Mouse (Mus musculus) right cerebral cortex, postnatal 25 days (tissue): ENCODE measurements around the gene Klhdc2.

Source experiments
- DNase-seq: peaks from one replicate; pipeline ENCODE4 v3.0.0; 2022

Klhdc2 gene

DNA sequence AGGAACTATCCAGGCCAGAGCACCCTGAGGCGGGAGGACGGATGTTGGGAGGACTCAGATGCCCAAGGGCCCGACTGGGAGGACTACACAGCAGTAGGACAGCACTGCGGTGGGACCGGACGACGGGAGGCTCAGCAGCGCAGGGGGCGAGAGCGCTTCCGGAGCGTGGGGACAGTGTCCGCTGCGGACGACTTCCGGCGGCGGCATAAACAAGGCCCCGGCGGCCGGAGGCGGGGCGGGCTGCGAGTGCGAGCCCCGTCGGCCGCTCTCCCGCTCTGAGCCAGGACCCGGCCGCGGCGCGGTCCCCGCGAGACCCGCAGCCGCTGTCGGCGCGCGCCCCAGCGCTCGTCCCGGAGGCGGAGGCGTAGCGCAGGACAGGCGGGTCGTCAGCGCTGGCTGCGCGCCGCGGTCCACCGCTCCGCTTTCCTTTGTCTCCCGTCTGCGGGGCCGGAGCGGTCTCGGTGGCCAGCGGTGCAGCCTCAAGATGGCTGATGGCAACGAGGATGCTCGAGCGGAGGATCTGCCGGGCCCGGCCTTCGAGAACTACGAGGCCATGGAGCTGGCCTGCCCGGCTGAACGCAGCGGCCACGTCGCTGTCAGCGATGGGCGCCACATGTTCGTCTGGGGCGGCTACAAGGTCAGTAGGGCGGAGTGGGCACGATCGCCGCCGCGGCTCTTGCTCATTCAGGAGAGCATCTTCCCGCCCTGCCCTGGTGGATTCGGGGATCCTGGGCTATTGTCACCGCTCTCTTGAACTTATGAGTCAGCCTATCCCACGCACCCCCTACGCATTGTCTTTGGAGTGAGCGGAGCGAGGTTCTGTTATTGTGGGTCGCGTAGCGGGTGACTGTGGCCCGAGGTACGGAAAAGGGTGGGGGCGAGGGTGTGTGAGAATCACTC, at the start of gene Klhdc2:
TSS of gene Klhdc2 (plus strand) at position 171 of the 900 bp plus-strand sequence.
- peak; percentile 90 for DNase-seq

- no peak for DNase-seq
Observed at GRCm38 (mm10) chr12:69249766-69250165, 46.7 kb upstream of the Klhdc2 start.

DNA sequence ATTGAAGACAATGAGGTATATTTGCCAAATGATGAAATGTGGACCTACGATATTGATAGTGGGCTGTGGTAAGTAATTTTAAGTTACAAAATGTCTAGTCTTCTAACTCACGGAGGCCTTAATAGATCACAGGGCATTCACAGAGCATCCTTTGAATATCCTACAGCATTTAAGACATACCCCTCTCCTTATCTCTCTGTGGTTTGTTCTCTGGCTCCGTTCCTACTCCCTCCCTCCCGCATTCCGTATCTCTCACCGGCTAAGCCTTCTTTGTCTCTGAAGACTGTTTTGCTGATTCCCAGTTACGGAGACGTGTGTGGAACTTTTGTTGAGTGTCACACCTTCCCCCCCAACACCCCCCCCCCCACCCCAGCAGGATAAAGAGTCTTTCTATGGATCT, 45.7 kb upstream of the Klhdc2 start:
- no peak for DNase-seq

DNA sequence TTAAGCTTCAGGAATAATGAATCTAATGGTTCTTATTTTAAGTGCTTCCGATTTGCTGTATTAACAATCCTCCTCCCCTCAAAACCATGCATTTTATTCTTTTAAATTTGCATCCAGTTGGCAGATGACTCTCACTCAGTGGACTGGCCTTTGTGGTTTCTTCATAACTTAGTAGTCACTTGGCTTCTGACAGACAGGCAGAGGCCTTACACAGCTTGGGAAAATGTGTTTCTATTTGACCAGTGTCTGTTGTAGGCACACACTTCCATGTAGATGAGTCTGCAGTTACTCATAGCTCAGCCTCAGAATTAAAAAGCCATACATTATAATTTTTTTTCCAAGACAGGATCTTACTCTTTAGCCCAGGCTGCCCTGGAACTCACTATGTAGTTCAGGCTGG, 42.7 kb upstream of the Klhdc2 start:
- DNase-seq = no peak

- no peak for DNase-seq
Observed at GRCm38 (mm10) chr12:69257836-69258235, 38.6 kb upstream of the Klhdc2 start.

- DNase-seq = no peak
Observed at GRCm38 (mm10) chr12:69262251-69262650, 34.2 kb upstream of the Klhdc2 start.

DNA sequence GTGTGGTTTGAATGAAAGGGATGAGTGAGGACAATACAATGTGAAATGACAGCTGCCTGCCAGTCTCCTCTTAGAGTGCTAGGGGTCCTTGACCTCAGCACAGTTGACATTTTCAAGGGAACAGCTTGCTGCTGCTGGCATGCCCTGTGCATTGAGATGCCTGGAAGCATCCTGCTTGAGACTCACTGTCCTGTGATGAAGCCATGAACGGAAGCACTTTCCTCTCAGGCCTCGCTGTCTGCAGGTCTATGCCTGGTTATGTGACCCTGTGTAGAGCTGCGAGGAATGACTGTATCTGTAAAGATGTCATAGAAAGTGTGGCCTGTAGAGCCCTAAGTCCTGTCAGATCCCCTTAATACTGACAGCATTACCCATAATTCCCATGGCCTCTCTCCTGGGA, 31.4 kb upstream of the Klhdc2 start:
- no peak for DNase-seq

- DNase-seq = no peak
Observed at GRCm38 (mm10) chr12:69267956-69268632, 28.4 kb upstream of the Klhdc2 start.

DNA sequence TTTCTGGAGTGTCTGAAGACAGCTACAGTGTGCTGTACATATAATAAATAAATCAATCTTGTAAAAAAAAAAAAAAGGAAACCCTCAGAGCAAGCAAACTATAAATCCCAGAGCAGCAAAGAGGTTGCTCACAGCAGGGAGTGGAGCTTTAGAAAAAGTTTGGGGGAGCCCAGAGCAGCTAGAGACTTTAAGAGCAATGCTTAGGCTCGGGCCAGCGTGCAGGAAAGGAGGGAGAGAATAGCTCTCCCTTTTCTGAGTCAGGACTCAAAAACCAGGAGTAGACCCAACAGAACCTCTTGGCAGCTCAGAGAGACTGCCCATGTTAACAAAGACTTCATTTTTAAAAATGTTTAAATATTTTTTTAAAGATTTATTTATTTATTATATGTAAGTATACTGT, 27.5 kb upstream of the Klhdc2 start:
- DNase-seq = no peak

DNA sequence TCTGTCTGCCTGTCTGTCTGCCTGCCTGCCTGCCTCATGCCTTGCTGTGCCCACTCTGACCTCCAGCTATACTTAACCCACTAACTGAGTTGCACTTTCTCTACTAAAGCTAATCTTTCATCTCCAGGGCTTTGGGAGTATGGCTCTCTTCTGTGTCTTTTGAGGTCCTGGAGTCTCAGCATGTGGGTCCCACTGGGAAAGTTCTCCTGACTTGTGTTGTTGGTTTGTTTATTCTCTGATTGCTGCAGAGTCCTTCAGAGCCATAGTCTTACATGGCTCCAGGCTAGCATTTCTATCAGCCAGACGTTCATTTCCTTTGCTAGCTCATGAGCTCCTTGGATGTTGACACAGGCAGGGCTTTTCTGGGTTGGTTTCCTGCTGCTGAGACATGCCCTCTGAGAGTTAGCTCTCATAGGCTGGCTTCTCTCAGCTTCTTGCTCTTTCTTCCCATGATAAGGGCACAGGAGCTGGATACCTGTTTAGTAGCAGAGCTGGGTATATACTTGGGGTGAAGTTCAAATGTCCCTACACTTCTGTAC, 16.5 kb upstream of the Klhdc2 start:
- DNase-seq = no peak

GRCm38 (mm10) chr12:69280915-69281314, 15.6 kb upstream of the Klhdc2 start:
- no peak for DNase-seq

DNA sequence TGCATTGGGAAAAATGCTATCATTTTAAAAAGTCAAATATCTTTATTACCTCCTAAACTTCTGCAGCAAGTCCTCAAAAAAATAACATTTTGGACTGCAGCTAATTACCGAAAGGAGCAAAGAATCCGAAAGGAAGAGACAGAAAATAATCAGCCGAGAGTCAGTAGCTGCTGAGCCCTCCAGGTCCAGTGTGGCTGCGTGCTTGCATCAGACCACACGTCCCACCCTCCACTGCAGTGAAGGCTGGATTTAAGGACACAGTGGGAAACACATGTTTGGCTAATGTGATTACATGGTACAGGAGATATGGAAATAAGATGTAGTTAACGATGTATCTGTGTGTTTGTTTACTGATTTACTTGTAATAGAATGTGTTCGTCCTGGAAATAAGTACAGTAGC, 13.3 kb upstream of the Klhdc2 start:
- DNase-seq = no peak

DNA sequence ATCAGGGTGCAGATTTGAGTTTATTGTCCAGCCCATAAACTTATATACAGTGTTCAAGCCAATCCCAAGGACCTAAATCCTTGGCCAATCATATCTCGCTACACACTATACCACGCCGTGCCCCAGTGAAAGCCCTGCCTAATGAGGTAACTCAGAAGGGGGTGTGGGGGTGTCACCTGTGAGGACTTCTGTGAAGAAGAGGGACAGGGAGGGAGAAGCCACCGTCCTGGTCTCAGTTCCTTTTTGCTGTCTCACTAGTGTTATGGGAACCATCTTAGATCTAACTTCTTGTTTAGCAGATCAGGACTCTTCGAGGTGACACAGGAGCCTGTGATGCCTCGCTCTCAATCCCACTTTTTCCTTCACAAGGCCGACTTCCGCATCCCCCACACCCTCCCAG, 8.9 kb upstream of the Klhdc2 start:
- DNase-seq = no peak

GRCm38 (mm10) chr12:69288699-69289098, 7.8 kb upstream of the Klhdc2 start:
- no peak for DNase-seq

GRCm38 (mm10) chr12:69292401-69292800, 4.1 kb upstream of the Klhdc2 start:
- DNase-seq = no peak

GRCm38 (mm10) chr12:69293815-69294214, 2.7 kb upstream of the Klhdc2 start:
- no peak for DNase-seq

DNA sequence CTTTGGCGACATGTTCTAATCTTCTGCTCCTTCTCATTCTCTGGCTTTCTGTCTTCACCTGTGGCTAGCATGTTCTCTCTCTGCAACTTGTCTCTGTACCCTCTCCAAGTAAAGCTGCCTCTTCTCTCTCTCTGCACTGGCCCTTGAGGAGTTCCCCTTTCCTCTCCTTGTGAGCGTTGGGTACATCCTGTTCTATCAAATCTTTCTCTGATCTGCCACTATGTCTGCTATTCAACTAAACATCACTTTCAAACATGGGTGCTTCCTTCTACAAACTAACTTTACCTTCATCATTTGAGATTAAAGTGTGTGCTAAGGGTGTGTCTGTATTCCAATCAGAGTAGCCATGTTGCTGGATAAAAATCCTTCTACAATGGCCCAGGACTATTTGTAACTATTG, 1.5 kb upstream of the Klhdc2 start:
- DNase-seq = no peak

- DNase-seq = no peak
Observed at GRCm38 (mm10) chr12:69295651-69296050, 830 bp upstream of the Klhdc2 start.

DNA sequence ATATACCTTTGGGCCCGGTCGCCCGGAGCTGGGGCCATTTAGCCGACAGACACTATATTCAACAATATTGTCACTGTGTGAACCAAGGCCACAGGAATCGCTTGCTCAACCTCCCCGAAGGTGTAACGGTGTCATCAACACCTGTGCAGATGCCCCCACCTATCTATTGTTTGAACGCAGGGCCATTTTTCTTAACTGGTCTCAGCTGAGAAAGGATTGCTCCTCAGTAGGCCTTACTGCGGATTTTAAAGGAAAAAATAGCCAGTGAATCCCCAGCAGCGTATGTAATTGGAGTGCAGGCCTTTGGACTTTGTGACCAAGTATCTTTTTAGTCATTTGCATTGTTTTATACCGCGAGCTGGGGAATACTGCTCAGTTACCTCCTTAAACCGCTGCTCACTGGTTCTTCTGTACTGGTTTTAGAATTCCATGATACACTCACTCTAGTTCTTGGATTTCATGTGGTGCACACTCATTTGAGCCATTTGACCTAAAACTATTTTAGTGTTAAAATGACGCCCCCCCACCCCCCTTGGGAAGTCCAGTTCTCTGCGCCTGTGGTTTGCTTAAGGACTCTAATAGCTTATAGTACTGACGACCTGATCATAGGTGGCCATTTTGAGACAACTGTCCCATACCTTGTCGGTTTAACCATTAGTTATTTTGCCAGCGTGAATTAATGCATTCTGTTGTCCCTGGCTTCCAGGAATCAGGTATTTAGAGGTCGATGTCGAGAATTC, 1.1 kb downstream of the Klhdc2 start:
- no peak for DNase-seq

DNA sequence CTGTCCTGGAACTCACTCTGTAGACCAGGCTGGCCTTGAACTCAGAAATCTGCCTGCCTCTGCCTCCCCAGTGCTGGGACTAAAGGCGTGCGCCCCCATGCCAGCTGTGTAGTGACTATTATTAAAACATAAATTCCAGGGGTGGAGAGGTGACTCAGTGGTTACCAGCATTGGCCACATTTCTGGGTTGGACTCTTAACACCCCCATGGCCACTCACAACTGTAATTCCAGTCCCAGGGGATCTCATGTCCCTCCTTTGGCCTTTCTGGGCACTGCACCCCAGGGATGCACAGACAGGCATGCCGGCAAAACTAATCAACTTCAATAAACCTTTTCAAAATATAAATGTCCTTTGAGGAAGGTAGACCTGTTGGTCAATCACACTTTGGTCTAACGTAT, 1.8 kb downstream of the Klhdc2 start:
- no peak for DNase-seq

GRCm38 (mm10) chr12:69299231-69299630, 2.8 kb downstream of the Klhdc2 start:
- DNase-seq = no peak

- no peak for DNase-seq
Observed at GRCm38 (mm10) chr12:69299831-69300230, 3.4 kb downstream of the Klhdc2 start.

- DNase-seq = no peak
Observed at GRCm38 (mm10) chr12:69300391-69300790, 3.9 kb downstream of the Klhdc2 start.
